Mouse (Mus musculus) A20 (cell line): ENCODE results near the gene Eln.
A peak's percentile ranks its signal among the peaks of the same experiment; 100 is the strongest.

Experiments
- DNase-seq: peaks from one replicate; pipeline ENCODE4 v3.0.0-alpha.2; 2011; ENCODE audit warnings: low read depth, low spot score

Gene Eln

GRCm38 (mm10) chr5:134743991-134744390 lies 3.1 kb downstream of the Eln start:
- DNase-seq: no peak

GRCm38 (mm10) chr5:134742221-134742795 lies 4.8 kb downstream of the Eln start:
- no peak for DNase-seq

DNA sequence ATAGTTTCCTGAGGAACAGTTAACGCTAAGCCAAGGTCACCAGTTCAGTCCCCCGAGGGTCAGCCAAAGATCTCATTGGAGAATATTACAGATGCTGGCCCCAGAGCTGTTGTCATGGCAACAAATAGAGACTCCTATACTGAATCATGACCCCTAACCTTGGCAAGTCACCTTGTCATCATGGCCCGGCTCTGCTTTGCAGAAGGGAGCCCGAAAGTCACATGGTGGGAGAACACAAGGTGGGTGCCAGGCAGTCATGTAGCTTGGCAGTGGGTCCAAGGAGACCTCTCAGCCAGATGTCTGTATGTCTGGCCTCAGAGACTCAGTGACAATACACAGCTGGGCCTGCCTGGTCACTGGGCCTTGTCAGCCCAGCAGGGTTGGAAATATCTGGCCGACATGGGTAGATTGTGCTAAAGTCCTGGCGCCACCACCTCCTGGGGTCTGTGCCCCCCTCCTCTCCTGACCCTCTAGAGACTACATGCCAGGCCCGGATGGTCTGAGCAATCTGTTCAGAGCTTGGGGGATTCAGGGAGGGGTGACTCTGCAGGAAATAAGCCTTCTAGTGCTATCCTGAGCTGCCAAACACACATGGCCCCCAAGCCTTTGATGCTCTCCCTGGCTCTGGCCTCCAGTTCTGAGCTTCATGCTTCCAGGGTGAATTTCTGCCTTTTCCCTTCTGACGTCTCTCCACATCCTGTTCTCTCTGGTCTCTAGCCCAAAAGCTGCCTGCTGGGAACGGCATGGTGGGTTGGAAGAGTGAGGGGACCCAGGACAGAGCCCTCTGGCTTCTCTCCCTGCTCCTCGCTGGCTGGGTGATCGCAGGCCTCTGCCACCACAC lies 6.4 kb downstream of the Eln start:
- no peak for DNase-seq

GRCm38 (mm10) chr5:134739951-134740350 lies 7.2 kb downstream of the Eln start:
- no peak for DNase-seq

DNA sequence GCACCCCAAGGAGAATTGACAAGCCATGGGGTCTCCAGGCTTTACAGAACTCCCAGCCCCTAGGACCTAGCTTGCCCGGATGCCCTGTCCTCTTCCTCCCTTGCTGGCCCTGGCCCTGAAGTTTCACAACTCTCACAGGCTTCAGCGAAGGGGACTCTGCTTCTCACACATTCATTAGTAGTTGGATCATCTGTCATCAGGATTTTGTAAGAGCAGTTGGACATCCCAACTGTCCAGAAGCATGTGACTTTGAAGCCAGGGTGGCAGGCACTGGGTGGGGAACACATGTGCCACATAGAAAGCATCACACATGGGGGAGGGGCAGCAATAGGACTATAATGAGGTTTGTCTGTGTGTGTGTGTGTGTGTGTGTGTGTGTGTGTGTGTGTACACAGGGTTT lies 12.2 kb downstream of the Eln start:
- DNase-seq: no peak

GRCm38 (mm10) chr5:134734072-134734471 lies 13.1 kb downstream of the Eln start:
- DNase-seq: no peak

DNA sequence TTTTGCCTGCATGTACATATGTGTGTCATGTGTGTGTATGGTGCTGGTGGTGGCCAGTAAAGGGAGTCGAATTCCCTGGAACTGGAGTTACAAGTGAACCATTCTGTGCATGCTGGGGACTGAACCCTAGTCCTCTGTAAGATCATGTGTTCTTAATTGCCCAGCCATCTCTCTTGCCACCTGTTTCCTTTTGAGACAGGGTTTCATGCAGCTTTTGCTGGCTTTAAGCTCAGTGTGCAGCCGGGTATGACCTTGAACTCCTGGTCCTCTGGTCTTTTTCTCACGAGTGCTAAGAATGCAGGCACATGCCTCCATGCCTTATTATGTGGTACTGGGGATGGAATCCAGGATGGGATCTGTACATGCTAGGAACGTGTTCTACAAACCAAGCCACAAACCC lies 13.9 kb downstream of the Eln start:
- DNase-seq: peak; percentile 17

- DNase-seq: no peak
Measured at GRCm38 (mm10) chr5:134729124-134729523, 18.0 kb downstream of the Eln start.

- no peak for DNase-seq
Measured at GRCm38 (mm10) chr5:134728535-134728934, 18.6 kb downstream of the Eln start.

GRCm38 (mm10) chr5:134727001-134727639 lies 20.0 kb downstream of the Eln start:
- no peak for DNase-seq

DNA sequence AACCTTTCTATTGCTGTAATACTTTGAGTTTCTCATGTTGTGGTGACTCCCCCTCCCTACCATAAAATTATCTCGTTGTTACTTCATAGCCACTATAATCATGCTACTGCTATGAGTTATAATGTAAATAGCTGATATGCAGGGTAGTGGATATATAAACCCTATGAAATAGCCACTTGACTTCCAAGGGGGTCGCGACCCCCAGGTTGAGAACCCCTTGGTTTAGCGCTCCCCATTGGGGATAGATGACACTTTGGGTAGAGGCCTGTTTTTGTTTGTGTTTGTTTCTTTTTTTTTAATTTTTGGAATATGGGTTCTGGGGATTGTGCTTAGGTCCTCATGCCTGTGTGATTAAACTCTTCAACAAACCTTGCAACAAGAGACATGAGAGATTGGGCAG lies 21.8 kb downstream of the Eln start:
- no peak for DNase-seq

DNA sequence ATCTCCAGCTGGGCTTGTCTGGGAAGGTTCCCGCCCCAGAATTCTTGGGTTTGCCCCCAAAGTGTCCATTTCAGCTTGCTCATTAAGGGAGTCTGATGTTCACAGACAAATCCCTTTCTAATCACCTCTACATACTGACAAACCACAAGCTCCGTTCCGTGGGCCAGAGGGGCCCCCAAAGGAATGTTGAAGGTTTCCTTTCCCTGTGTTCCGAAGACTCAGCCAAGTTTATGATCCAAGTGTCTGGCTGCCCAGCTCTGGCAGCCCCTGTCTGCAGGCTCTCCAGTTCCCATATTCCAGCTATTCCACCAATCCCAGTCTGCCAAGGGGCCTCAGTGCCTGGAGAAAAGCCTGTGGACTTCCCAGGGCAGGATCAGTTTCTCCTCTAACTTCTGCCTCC lies 27.1 kb downstream of the Eln start:
- no peak for DNase-seq

DNA sequence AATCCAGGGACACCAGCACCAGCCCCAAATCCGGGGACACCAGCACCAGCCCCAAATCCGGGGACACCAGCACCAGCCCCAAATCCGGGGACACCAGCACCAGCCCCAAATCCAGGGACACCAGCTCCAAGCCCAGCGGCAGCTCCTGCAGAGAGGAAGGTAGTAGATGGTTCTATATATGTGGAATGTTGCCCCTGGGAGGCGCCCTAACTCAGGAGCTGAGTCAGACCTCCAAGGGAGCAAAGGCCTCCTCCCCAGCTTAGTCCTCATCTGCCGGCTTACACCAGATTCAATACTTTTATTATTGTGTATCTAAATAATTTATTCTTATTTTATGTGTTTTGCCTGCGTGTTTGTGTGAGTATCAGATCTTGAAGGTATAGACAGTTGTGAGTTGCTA lies 36.0 kb downstream of the Eln start:
- DNase-seq: no peak

DNA sequence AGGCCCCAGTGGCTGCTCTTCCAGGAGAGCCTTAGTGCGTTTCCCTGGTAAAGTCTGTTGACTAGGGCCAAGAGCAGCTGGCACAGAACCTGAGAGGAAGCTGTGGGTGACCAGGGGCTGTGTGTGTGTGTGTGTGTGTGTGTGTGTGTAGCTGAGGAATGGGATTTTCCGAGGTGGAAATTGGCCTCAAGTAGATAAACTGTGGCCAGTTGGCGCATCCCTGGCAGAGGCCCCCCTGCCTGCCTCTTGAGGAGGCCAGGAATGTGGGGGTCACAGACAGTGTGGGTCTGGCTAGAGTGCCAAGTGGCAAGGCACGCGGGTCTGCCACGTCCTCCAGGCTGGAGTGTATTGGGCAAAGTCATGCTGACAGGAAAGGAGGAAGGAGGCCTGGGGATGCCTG lies 37.8 kb downstream of the Eln start:
- no peak for DNase-seq

- peak; percentile 73 for DNase-seq
Measured at GRCm38 (mm10) chr5:134704157-134704556, 43.0 kb downstream of the Eln start.

DNA sequence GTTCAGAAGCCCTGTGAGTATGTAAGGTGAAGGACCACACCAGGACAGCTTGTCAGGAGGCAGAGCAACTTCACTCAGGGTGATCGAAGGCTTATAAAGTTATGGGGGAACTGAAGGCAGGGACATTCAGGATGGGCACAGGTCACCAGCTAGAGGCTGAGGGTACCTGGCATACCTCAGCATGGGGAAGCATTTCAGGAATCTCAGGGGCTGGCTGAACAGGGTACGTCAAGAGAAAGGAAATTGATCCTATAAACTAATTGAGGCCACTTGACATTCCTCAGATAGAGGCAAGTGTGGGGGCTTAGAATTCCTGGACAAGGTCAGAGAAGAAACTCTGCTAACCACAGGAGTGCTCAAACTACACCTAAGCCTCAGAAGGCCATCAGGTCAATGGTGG lies 51.6 kb downstream of the Eln start:
- DNase-seq: no peak

DNA sequence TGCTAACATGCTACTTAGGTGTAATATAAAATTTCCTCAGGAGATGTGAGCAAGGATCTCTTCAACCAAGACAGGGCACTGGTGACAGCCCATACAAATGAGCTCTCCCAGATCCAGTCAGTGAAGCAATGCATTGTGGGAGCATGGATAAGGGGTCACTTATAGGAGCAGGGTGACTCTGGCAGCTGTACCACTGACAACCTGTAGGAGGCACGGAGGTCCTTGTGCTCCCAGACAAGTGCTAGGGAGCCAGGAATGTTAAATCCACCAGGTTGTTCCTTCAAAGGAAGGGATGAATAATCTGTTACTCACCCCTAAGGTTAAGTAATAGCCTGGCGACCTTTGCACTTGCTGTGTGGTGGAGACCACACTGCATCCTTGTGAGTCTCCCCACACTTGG lies 52.0 kb downstream of the Eln start:
- DNase-seq: no peak

- DNase-seq: no peak
Measured at GRCm38 (mm10) chr5:134692704-134693103, 54.4 kb downstream of the Eln start.

GRCm38 (mm10) chr5:134688718-134689284 lies 58.3 kb downstream of the Eln start:
- peak; percentile 100 for DNase-seq

DNA sequence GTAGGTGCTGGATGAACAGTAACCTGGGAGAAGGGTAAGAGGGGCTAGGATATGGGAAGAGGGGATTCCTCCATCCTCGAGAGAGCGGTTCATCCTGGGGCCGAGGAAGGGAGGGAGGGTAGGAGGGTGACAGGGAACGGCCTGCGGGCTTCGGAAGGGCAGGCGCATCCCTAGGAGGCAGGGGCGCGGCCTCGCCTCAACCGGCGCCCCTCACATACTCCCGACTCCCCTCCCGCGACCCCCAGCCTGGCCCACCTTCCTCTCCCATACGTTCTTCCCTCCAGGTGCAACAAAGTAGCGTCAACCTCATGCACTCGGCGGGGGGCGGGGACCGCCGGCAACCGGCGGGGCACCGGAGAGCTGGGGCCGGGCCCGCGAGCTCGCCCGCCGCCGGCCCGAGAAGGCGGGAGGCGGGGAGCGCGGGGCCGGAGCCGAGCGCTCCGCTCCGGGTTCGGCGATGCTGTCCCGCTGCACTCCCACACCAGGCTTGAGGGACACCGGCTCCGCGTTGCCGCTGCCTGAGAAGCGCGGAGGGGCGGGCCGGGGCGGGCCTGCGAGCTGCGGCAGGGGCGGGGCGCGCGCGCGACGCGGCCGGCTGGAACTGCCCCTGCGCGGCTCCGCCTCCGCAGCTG lies 58.9 kb downstream of the Eln start, which contains the start of gene Limk1:
Gene Limk1, minus strand, starts transcription at position 513 of the 632 bp plus-strand sequence.
- no peak for DNase-seq

- no peak for DNase-seq
Measured at GRCm38 (mm10) chr5:134687187-134687586, 59.9 kb downstream of the Eln start.

GRCm38 (mm10) chr5:134686541-134686940 lies 60.6 kb downstream of the Eln start:
- DNase-seq: no peak
